Mouse (Mus musculus) cerebellum, adult 9-10 months (tissue): ENCODE results near the gene Slc17a3.

Experiments
- DNase-seq: peaks from one replicate; pipeline ENCODE4 v3.0.0; 2022

Slc17a3 gene

GRCm38 (mm10) chr13:23839308-23839707, at the start of gene Slc17a3:
Gene Slc17a3 (plus strand): TSS chr13:23839434.
- no peak for DNase-seq

GRCm38 (mm10) chr13:23792520-23792919, 46.7 kb upstream of the Slc17a3 start:
- peak; percentile 38 for DNase-seq

DNA sequence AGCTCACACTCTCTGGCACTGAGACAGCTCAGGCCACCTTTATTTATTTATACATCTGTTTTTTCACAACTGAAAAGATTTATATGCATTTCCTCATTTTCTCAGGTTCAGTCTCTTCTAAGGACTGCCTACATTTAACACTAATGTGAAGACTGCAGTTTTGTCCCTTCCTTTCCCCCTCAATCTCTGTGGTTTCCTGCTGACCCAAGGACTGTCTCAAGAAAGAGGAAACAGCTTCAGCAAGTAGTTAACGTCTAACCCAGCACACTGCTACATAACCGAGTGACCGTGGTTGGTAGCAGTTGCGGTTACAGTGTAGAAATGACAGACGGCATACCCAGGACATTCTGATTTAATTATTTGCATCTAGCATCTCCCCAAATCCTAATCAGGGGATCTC, 39.8 kb upstream of the Slc17a3 start:
- no peak for DNase-seq

- DNase-seq, result no peak
Measured at GRCm38 (mm10) chr13:23804532-23804931, 34.7 kb upstream of the Slc17a3 start.

GRCm38 (mm10) chr13:23806422-23807052, 32.7 kb upstream of the Slc17a3 start, which contains the start of gene Slc17a2:
Gene Slc17a2 (plus strand): TSS chr13:23806993.
- DNase-seq, result no peak

- DNase-seq, result no peak
Measured at GRCm38 (mm10) chr13:23816148-23816547, 23.1 kb upstream of the Slc17a3 start.

DNA sequence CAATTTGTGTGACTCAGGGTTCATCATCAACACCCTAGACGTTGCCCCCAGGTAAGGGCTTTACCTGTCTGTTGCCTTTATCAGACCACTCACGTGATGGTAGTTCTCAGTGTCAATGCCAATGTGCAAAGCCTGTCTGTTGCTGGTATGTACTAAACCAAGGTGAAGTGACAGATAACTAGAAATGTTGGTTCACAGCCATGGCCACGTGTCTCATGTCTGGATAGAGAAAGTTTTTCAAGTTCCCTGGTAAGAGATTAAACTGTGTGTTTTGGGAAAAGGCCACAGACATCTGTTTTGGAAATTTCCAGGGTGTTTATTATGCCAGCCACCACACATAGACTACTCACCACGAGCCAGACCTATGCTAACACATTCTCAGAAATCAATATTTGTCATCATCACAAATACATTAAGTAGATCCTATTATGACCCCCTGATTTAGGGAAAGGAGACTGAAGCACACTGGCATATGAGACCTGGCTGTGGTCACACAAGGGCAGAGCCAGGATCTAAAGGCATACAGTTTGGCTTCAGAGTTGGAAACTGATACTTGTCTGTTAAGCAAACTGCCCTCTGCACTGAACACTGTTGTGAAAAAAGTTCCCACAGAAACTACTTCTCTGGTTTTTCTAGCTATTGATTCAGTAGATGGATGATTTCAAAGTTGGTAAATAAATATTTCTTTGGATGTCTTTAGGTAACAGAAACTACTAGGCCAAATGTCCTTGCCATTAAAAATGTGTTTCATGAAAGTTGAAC, 18.9 kb upstream of the Slc17a3 start:
- no peak for DNase-seq

DNA sequence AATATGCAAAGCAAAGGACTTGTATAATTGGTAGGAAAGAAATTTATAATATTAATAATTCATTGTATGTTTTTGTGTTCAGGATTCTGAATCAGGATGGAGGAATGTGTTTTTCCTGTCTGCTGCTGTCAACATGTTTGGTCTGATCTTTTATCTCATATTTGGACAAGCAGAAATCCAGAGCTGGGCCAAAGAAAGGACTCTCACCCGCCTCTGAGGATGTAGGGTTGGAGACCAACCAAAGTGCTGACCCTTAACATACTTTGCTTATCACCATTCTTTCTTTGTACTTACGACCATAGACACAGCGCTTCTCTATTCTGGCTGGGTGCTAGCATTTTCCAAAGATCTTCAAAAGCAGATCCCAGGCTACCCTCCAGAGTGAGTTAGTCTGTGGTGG, 17.0 kb upstream of the Slc17a3 start:
- no peak for DNase-seq

GRCm38 (mm10) chr13:23826606-23827005, 12.6 kb upstream of the Slc17a3 start:
- DNase-seq, result no peak

DNA sequence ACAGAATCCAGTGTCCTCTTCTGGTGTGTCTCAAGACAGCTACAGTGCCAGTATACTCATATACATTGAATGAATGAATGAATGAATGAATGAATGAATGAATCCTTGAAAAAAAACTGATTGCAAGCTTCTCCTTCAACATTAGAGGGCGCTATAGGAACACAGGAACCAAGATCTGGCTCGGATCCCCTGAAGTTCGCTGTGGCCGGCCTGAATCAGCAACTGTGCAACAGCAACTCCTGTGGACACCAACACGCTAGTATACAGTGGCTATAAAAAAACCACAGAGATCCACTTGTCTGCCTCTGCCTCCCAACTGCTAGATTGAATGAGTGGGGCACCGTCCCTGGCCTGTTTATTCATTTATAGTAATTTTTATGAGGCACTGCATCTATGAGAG, 6.2 kb upstream of the Slc17a3 start:
- DNase-seq, result peak; percentile 8

DNA sequence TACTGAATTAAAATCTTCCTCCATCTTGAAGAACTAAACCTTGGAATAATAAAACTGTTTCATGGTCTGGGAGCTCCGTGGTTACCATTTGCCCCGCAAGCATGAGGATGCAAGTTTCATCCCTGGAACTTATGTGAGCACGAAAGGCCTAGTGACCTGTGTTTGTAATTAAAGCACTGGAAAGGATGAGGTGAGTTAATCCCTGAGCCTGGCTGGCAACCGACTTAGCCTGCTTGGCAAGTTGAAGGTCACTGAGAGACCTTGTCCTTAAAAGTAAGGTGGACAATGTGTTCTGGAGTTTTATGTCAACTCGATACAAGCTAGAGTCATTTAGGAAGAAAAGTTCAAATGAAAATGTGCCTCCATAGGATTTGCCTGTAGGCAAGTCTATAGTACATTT, 4.4 kb upstream of the Slc17a3 start:
- DNase-seq, result no peak

DNA sequence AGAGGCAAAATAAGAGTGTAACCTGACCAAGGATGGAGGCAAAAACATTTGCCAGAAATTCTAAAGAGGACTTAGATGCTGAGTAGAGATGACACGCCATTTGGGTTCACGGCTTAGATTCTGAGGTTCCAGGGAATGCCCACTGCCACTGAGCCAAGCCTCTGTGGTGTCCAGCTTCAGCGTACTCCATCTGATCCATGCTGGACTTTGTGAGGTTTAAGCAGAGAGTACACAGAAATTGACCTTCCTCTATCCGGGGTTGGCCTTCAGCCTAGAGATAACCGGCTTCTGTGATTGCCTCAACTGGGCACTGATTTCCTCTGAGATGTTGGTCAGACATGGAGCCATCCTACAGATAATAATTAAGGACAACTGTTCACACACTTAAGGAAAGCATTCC, 2.6 kb upstream of the Slc17a3 start:
- DNase-seq, result no peak

DNA sequence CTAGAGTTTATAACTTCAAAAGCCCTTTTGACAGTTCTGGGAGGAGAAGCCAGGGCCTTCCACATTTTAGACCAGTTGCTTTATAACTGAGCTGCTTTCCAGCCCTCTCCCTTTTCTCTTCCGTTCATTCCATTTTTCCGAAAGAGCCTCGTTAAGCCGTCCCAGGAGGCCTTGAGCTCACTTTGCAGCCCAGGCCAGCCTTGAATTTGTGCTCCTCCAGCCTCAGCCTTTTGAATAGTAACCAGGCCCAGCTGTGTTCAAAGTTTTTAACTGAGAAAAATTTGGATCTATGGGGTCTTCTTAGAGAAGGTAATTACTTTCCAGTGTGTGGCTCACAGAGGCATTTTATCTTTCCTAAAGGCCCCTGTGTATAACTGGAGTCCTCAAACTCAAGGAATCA, 6.6 kb downstream of the Slc17a3 start:
- no peak for DNase-seq

- DNase-seq, result no peak
Measured at GRCm38 (mm10) chr13:23849299-23849698, 10.1 kb downstream of the Slc17a3 start.

DNA sequence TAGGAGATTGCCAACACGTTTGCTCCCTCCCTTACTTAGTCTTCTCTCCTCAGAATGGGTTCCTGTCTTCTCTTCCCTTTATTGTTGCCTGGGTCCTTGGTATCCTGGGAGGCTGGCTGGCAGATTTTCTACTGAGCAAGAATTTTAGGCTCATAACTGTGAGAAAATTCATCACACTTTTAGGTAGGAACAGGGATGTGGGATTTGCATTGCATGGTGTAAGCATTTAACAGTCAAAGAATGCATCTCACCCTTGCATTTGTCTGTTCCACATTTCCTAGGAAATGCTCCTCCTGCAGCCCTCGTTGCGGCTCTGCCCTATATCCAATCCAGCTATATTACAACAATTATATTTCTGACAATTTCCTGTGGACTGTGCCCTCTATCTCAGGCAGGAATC, 17.2 kb downstream of the Slc17a3 start:
- no peak for DNase-seq

- DNase-seq, result no peak
Measured at GRCm38 (mm10) chr13:23861815-23862214, 22.6 kb downstream of the Slc17a3 start.

- no peak for DNase-seq
Measured at GRCm38 (mm10) chr13:23864711-23865110, 25.5 kb downstream of the Slc17a3 start.

GRCm38 (mm10) chr13:23866086-23866710, 27.0 kb downstream of the Slc17a3 start:
- no peak for DNase-seq

GRCm38 (mm10) chr13:23867000-23867399, 27.8 kb downstream of the Slc17a3 start:
- DNase-seq, result no peak

GRCm38 (mm10) chr13:23867405-23867804, 28.2 kb downstream of the Slc17a3 start, which contains the start of gene Slc17a1:
Gene Slc17a1 (plus strand): TSS chr13:23867750.
- no peak for DNase-seq

DNA sequence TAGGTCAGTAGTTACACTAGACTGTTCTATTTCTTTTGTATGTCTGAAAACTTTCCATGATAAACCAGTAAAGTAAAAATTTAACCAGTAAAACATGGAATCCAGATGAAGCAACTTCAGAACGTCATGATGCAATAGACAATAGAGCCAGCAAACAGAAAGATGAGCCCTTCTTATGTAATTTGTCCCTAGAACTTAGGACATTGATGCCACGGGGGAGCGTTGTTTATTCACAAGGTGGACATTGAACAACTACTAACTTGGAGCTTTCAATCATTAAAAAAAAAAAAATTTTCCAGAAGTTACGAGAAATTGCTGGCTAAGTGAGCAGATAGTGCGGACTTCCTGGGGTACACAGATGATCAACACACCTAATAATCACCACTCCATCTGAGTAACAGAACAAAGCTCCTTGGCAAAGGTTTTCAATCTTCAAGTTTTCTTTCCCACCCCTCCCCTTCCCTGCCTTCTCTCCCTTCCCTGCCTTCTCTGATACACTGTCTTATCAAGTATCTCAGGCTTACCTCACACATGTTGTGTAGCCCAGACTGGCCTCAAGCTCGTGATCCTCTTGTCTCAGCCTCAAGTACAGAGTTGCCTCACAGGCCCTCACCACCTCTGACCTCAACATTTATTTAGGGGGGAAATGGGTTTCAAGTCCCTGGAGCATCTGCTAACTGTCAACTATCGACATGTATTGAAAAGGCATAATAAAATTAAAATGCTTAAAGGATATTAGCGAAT, 29.7 kb downstream of the Slc17a3 start:
- no peak for DNase-seq

DNA sequence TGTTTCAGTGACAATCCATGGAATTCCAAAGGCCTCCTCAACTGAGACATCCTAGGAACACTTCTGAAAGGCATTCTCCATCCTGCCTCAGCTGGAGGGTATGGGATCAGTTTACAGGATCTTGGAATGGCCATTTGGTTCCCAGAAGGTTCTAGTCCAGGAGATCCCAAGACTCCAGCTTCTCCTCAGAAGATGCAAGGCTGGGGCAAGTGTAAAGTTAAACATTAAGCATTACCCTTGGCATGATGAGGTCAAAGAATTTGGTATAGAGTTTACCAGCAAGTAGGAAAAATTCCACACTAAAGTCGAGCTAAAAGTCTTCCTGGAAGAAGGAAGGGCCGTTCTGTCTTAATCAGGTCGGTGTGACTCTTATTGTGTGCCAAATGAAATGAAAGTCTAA, 30.8 kb downstream of the Slc17a3 start:
- DNase-seq, result no peak

- DNase-seq, result no peak
Measured at GRCm38 (mm10) chr13:23873141-23873540, 33.9 kb downstream of the Slc17a3 start.
